Mouse (Mus musculus): ENCODE measurements at regions not wholly inside any gene's neighbourhood (a gene's known extent, or its start where the extent isn't known, plus 50 kb on each side); places are given as distances from the start of the nearest gene placed in this dataset.

DNA sequence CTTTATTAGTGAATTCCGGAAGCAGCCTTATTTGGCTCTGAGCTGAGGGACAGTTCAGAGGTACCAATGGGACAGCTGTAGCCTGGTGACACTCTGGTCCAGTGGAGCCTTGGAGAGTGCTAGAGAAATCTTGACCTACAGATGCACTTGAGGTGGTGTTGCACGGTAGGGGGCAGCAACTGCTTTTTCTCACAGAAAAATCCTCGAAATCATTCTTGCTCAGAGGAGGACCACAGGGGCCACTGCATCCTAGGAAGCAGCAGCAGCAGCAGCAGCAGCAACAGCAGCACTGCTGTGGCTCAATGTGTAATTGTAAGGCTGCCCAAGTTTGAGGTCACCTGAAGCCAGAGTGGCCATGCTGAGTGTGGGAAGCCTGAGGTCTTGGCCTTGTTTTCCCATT is 299.7 kb upstream of the Ppp2r3a start:
- no peak overlapping the region for H3K9ac ChIP-seq (replicated peaks; ENCODE audit: low read depth, low read length)
- DNase-seq (ENCODE audit: low spot score) (no peak), ATAC-seq (ENCODE audit: insufficient read depth, low read depth) (no peak)
- no peaks in the 10 kb centered on the region for H3K36me3 ChIP-seq (replicated peaks; ENCODE audit: control insufficient read depth, insufficient read depth, low read length)
- H3K4me2 ChIP-seq (ENCODE audit: low read depth, low read length): no peak overlapping the region
- H3K27ac ChIP-seq (ENCODE audit: low read depth): no peak overlapping the region
- no peaks in the 10 kb centered on the region for H3K27me3 ChIP-seq (ENCODE audit: control insufficient read depth, insufficient read depth, low read length)
- WGBS: 41% methylated on average over 3 of the region's 3 CpGs
- H3K9me3 ChIP-seq (replicated peaks; ENCODE audit: control insufficient read depth, low read length): no peaks in the 10 kb centered on the region
- no peak overlapping the region for H3K4me3 ChIP-seq (ENCODE audit: low read depth, low read length)
- TF ChIP-seq EP300 (IDR thresholded peaks at IDR 0.05; ENCODE audit: low read depth) (no peak), CTCF (IDR thresholded peaks at IDR 0.05; ENCODE audit: low read depth) (no peak)
- H3K4me1 ChIP-seq (ENCODE audit: control insufficient read depth, insufficient read depth): peaks cover 4% of the 10 kb centered on the region; the same call in 1 of the 2 replicates

DNA sequence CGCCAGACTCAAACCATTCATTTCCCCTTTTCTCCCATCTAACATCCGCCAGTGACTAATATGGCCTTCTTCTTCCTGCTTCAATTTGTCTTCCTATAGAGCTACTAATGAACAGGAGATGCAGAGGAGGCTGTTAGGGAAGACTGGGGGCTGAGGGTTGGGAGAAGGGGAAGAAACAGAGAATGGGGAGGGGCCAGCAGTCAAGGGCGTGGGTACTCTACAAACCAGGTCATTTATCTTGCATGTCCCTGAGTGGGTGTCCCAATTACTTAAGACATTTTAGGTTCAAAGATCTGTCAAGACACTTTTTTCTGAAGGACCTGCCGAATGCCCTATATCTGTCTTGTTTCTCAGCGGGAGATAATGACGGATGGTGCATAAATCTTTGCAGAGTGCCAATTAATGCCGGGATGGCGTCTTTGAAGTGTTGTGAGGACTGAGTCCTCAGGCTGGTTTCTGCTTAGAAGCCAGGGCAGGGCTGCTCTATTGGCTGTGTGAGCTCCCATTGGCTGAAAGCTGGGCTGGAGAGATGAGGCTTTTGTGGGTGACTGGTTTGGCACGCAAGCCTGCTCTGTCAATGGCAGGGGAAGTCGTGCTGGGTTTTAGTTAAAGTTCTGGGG is 294.7 kb upstream of the Ppp2r3a start:
- WGBS: 60% methylated on average over 10 of the region's 10 CpGs
- Histone ChIP-seq H3K27me3 (ENCODE audit: control insufficient read depth, insufficient read depth, low read length) (no peaks in the 10 kb centered on the region), H3K9ac (replicated peaks; ENCODE audit: low read depth, low read length) (no peak overlapping the region), H3K36me3 (replicated peaks; ENCODE audit: control insufficient read depth, insufficient read depth, low read length) (no peaks in the 10 kb centered on the region), H3K9me3 (replicated peaks; ENCODE audit: control insufficient read depth, low read length) (no peaks in the 10 kb centered on the region), H3K4me1 (ENCODE audit: control insufficient read depth, insufficient read depth) (no peaks in the 10 kb centered on the region), H3K4me2 (ENCODE audit: low read depth, low read length) (no peak overlapping the region), H3K27ac (ENCODE audit: low read depth) (no peak overlapping the region), H3K4me3 (ENCODE audit: low read depth, low read length) (no peak overlapping the region)
- no peak for ATAC-seq (ENCODE audit: insufficient read depth, low read depth)
- DNase-seq (ENCODE audit: low spot score): no peak
- TF ChIP-seq CTCF (IDR thresholded peaks at IDR 0.05; ENCODE audit: low read depth) (no peak), EP300 (IDR thresholded peaks at IDR 0.05; ENCODE audit: low read depth) (no peak)

DNA sequence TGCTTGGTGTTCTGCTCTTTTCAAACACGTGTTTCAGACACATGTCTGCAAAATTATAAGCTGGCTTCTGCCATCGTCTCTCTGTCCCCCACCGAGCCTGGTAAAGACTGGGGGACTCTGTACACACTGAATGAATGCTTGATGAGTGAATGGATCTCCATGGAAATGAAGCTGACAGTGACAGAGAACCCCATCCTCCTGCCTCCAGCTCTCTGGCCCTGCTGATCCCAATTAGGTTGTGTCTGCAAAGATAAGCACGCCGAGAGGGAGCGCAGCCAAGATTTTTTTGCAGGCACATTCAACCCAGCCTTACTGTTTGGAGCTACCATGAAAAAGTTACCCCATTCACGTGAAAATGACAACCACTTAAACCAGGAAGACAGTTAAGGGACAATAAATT is 266.5 kb upstream of the Ppp2r3a start:
- no peak overlapping the region for H3K4me3 ChIP-seq (ENCODE audit: low read depth, low read length)
- H3K9ac ChIP-seq (replicated peaks; ENCODE audit: low read depth, low read length): no peak overlapping the region
- H3K4me2 ChIP-seq (ENCODE audit: low read depth, low read length): no peak overlapping the region
- H3K27me3 ChIP-seq (ENCODE audit: control insufficient read depth, insufficient read depth, low read length): no peaks in the 10 kb centered on the region
- no peaks in the 10 kb centered on the region for H3K4me1 ChIP-seq (ENCODE audit: control insufficient read depth, insufficient read depth)
- TF ChIP-seq EP300 (IDR thresholded peaks at IDR 0.05; ENCODE audit: low read depth) (no peak), CTCF (IDR thresholded peaks at IDR 0.05; ENCODE audit: low read depth) (no peak)
- 29% methylated on average over 7 of the region's 7 CpGs for WGBS
- no peak for ATAC-seq (ENCODE audit: insufficient read depth, low read depth)
- no peaks in the 10 kb centered on the region for H3K36me3 ChIP-seq (replicated peaks; ENCODE audit: control insufficient read depth, insufficient read depth, low read length)
- H3K9me3 ChIP-seq (replicated peaks; ENCODE audit: control insufficient read depth, low read length): no peaks in the 10 kb centered on the region
- H3K27ac ChIP-seq (ENCODE audit: low read depth): no peak overlapping the region
- DNase-seq (ENCODE audit: low spot score): no peak

DNA sequence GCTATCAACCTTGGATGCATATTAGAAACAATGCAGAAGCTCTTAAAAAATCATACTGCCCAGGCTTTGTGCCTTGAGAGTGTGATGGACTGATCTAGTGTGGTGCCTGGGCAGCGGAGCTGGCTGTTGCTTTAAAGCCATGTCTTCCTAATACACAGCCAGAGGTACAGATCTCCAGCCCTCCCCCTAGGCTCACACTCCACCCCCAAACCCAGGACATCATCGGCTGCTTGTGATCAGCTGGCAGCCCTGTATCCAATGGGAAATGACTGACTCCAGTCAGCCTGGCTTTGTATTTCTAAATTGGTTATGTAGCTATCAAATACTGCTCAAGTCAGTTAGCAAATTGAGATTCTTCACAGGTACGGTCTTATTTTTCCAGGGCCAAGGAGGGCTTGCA is 259.2 kb upstream of the Ppp2r3a start:
- no peaks in the 10 kb centered on the region for H3K36me3 ChIP-seq (replicated peaks; ENCODE audit: control insufficient read depth, insufficient read depth, low read length)
- TF ChIP-seq CTCF (IDR thresholded peaks at IDR 0.05; ENCODE audit: low read depth): no peak
- TF ChIP-seq EP300 (IDR thresholded peaks at IDR 0.05; ENCODE audit: low read depth): no peak

DNA sequence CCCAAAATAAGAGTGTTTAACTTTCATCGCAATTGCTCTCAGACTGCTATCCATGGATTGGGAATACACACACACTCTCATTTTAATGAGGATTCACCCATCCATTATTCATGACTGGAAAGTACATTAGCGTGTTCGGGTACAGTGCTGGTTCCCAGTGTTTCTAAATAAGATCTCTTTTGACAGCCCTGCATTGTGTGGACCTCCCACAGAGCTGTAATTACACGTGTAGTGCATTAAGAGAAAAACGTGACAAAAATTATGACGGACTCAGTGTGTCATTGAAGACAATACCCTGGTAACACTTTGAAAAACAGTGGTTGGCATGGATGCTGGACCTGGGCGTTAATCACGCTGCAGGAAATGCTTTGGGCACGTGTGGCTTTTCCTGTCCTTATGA is 257.6 kb upstream of the Ppp2r3a start:
- Histone ChIP-seq H3K36me3 (replicated peaks; ENCODE audit: control insufficient read depth, insufficient read depth, low read length) (no peaks in the 10 kb centered on the region), H3K9ac (replicated peaks; ENCODE audit: low read depth, low read length) (no peak overlapping the region), H3K27ac (ENCODE audit: low read depth) (no peak overlapping the region), H3K4me1 (ENCODE audit: control insufficient read depth, insufficient read depth) (no peaks in the 10 kb centered on the region), H3K4me2 (ENCODE audit: low read depth, low read length) (no peak overlapping the region), H3K27me3 (ENCODE audit: control insufficient read depth, insufficient read depth, low read length) (no peaks in the 10 kb centered on the region), H3K4me3 (ENCODE audit: low read depth, low read length) (no peak overlapping the region), H3K9me3 (replicated peaks; ENCODE audit: control insufficient read depth, low read length) (no peaks in the 10 kb centered on the region)
- no peak for TF ChIP-seq EP300 (IDR thresholded peaks at IDR 0.05; ENCODE audit: low read depth)
- TF ChIP-seq CTCF (IDR thresholded peaks at IDR 0.05; ENCODE audit: low read depth): no peak
- WGBS: 79% methylated on average over 9 of the region's 9 CpGs
- DNase-seq (ENCODE audit: low spot score): no peak
- no peak for ATAC-seq (ENCODE audit: insufficient read depth, low read depth)

More for the DNA sequence above, 259.2 kb upstream of the Ppp2r3a start:
- Histone ChIP-seq H3K9ac (replicated peaks; ENCODE audit: low read depth, low read length) (no peak overlapping the region), H3K4me3 (ENCODE audit: low read depth, low read length) (no peak overlapping the region), H3K27me3 (ENCODE audit: control insufficient read depth, insufficient read depth, low read length) (no peaks in the 10 kb centered on the region), H3K4me1 (ENCODE audit: control insufficient read depth, insufficient read depth) (no peaks in the 10 kb centered on the region), H3K4me2 (ENCODE audit: low read depth, low read length) (no peak overlapping the region), H3K9me3 (replicated peaks; ENCODE audit: control insufficient read depth, low read length) (no peaks in the 10 kb centered on the region), H3K27ac (ENCODE audit: low read depth) (no peak overlapping the region)
- ATAC-seq (ENCODE audit: insufficient read depth, low read depth) (no peak), DNase-seq (ENCODE audit: low spot score) (no peak)
- WGBS: 69% methylated on average over 3 of the region's 3 CpGs

DNA sequence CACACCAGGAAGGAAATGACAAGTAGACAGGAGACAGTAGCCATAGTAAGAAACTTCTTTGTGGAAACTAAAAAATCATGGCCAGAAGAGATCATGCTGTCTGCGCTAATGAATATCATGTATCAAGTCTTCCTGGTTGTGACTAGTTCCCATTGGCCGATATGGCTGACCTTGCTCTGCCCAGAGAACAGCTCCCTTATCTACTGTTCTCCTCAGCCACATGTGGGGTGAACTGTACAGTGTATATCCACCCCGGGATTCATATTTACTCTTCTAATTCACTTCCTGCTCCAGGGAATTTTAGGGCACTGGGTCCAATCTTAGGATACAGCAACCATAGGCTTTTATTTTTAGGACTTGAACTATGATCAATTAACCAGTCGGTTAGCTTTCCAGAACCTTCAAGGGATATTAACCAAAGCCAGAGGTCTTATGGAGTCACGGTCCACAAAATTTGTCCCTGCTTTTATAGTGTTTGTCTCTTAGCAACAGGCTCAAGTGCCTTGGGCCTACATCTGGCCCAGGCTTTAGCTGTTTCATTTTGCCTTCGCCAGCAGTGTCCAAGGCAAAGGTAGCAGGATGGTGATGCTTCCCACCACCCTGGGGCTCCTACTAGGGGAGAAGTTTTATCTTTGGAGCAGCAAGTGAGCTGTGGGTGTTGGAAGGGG is 255.6 kb upstream of the Ppp2r3a start:
- H3K9ac ChIP-seq (replicated peaks; ENCODE audit: low read depth, low read length): no peak overlapping the region
- TF ChIP-seq CTCF (IDR thresholded peaks at IDR 0.05; ENCODE audit: low read depth) (no peak), EP300 (IDR thresholded peaks at IDR 0.05; ENCODE audit: low read depth) (no peak)
- 68% methylated on average over 6 of the region's 6 CpGs for WGBS
- no peaks in the 10 kb centered on the region for H3K36me3 ChIP-seq (replicated peaks; ENCODE audit: control insufficient read depth, insufficient read depth, low read length)
- no peaks in the 10 kb centered on the region for H3K4me1 ChIP-seq (ENCODE audit: control insufficient read depth, insufficient read depth)
- no peak overlapping the region for H3K27ac ChIP-seq (ENCODE audit: low read depth)
- H3K4me2 ChIP-seq (ENCODE audit: low read depth, low read length): no peak overlapping the region
- H3K27me3 ChIP-seq (ENCODE audit: control insufficient read depth, insufficient read depth, low read length): no peaks in the 10 kb centered on the region
- ATAC-seq (ENCODE audit: insufficient read depth, low read depth) (no peak), DNase-seq (ENCODE audit: low spot score) (no peak)
- H3K9me3 ChIP-seq (replicated peaks; ENCODE audit: control insufficient read depth, low read length): no peaks in the 10 kb centered on the region
- no peak overlapping the region for H3K4me3 ChIP-seq (ENCODE audit: low read depth, low read length)
